Mouse (Mus musculus) embryo, embryonic 9.5 days (tissue): ENCODE results near the gene Mob4.
A peak's percentile ranks its signal among the peaks of the same experiment; 100 is the strongest.
"Not testable (repeated sequence)": the region's sequence is repeated elsewhere in the genome, so short reads cannot be mapped to it uniquely, and the experiment has no call there.

ENCODE experiments used
- DNase-seq: peaks from one replicate; pipeline ENCODE4 v3.0.0-alpha.2; 2017; ENCODE audit errors: extremely low spot score

Mob4 gene

DNA sequence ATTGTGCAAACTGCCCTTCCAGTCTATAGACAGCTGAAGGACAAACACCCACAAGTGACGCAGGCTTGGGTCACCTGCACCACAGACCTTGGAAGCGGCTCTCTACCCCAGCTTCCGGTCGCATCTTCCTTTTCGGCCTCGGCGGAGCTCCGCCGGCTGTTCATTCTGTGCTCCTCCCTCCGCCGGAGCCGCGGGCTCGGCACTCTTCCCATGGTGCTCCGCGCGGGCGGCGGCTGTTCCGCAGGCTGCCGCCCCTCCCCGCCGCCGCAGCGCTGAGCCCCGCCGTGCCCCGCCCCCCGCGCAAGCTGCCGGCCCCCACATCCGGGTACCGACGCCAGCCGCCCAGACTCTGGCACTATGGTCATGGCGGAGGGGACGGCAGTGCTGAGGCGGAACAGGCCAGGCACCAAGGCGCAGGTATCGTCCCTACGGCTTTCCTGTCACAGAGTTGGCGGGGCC lies at the start of gene Mob4:
Gene Mob4, plus strand, starts transcription at position 289 of the 459 bp plus-strand sequence.
- DNase-seq, result peak; percentile 94

DNA sequence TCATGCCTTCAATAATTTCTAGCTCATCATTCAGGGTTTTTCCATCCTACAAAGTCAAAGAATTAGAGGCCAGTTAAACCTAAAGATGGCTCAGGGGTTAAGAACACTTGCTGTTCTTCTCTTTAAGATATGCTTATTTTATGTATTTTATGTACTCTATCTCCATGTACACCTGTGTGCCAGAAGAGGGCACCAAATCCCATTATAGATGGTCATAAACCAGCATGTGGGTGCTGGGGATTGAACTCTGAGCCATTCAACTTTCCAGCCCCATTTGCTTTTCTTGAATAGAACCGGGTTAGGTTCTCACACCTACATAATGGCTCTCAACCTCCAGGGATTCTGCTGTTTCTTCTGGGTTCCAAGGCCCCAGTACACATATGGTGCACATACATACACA lies 48.9 kb upstream of the Mob4 start:
- no peak for DNase-seq

DNA sequence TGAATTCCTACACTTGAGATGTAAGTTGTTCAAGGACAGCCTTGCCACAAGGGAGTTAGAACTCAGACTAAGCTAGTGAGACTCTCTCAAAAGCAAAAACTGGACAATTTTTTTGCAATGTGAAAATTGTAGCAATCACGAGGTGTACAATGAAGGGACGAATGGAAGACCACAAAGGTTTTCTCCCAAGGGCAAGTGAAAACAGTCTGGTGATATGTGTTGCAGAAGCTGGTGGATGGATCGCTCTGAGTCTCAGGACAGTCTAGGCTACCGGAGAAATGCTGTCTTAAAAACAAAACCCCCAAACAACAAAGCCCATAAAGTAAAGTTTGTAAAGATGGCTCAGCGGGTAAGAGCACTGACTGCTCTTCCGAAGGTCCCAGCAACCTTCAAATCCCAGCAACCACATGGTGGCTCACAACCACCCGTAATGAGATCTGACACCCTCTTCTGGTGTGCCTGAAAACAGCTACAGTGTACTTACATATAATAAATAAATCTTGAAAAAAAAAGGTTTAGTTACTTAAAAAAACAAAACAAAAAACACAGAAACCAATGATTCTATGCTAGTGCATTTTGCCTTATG lies 45.2 kb upstream of the Mob4 start:
- no peak for DNase-seq

GRCm38 (mm10) chr1:55086868-55087400 lies 44.1 kb upstream of the Mob4 start:
- peak; percentile 40 for DNase-seq

DNA sequence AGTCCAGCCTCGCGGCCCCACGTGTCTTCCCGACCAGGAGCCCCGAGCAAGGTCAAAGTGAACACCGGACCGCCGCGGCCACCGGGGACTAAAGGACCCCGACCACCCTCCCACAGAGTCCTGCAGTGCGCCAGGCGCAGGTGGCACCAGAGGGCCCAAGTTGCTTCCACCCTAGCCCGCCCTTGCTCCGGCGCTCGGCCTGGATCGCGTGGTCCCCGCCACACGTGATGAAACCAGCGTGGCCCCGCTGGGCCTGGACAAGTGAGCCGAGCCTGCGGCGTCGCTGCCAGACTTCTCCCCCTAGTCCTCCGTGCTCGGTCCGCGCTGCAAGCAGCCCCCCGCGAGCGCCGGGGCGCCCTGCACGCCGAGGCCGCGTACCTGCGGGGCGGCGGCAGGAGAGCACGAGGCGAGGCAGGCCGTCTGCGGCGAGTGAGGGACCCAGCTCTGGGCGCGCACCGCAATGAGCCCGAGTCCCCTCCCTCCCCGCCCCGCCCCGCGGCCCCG lies 43.6 kb upstream of the Mob4 start:
- DNase-seq, result no peak

- DNase-seq, result peak; percentile 100
These were observed 43.0 kb upstream of the Mob4 start, which contains the start of the genes Hspe1 and Hspd1 for GRCm38 (mm10) chr1:55087932-55088610. Gene Hspe1, plus strand, starts transcription at chr1:55088132. Gene Hspd1, minus strand, starts transcription at chr1:55088243.

- no peak for DNase-seq
These were observed 42.2 kb upstream of the Mob4 start for GRCm38 (mm10) chr1:55088611-55089497.

GRCm38 (mm10) chr1:55089498-55090064 lies 41.5 kb upstream of the Mob4 start:
- no peak for DNase-seq

DNA sequence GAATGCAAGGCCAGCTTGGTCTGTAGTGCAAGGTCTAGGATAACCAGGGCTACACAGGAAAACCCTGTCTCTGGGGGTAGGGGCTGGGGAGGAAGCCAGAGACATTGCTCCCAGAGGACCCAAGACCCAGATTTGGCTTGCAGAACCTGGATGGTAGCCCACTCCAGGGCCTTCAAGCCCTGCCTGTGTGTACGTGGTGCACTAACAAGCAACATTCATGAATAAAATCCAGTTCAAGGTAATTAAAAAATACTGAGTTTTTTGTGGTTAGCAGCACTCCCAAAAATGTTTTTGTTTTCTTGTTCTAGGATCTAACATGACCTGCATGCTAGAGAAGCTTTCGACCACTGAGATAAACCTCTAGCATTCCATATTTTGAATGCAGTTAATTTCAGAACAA lies 39.0 kb upstream of the Mob4 start:
- DNase-seq, result no peak

- DNase-seq, result no peak
These were observed 38.6 kb upstream of the Mob4 start for GRCm38 (mm10) chr1:55092469-55092868.

DNA sequence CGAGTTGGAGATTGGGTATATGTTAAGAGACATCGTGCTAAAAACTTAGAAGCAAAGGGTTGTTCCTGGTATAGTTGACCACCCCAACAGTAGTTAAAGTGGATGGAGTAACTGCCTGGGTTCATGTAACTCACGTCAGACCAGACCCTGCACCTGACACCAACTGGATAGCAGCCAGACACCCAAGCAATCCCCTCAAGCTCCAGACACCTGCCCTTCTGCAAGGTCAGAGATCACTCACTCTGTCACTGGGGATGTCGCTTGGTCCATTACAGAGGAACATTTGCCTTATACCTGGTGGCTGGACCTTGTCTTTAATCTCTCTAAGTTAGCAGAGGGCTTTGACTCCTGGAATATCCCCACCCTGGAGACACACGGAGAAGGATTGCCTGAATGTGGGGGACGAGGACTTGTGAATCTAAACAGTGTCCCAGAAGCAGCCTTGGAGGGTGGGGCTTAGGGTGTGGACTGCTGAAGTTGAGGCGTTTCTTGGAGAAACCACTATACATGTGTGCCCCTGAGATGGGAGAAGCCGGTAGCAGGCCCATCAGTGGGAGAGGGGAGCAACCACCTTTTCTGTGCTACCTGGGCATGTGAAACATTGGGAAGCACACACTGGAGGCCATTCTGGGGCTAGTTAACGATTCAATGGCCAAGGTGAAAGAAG lies 24.0 kb upstream of the Mob4 start:
- no peak for DNase-seq

- DNase-seq, result no peak
These were observed 23.4 kb upstream of the Mob4 start for GRCm38 (mm10) chr1:55107644-55108043.

GRCm38 (mm10) chr1:55108473-55108872 lies 22.6 kb upstream of the Mob4 start:
- DNase-seq, result no peak

DNA sequence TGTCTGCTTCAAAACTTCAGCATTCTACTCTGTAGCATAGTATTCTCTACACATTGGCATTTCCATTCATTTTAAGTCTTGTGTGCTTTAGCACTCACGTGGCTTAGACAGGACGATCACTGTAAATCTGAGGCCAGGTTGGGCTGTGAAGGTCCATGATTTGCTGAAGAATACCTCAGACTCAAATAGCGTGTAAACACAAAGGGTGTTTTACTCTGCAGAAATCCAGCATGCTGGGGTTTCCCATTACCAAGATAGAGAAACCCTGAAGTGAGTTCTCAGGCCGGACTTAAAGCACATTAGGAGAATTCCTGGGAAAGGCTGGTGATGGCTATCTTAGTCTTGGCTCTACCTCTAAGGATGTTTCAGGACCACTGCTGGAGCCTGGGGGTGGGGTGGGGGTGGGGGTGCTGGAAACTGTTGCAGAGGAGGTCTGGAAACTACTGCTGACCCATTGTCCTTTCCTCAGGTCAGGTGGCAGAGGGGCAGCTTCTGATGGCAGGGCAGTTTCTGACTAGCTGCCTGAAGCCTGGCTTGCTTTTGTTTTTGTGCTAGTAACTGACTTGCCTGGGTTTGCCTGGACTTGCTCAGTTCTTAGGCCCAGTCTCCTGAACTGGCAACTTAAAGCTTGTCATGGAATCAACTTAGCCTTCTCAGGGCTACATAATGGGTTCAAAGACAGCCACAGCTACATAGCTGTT lies 21.8 kb upstream of the Mob4 start:
- no peak for DNase-seq

DNA sequence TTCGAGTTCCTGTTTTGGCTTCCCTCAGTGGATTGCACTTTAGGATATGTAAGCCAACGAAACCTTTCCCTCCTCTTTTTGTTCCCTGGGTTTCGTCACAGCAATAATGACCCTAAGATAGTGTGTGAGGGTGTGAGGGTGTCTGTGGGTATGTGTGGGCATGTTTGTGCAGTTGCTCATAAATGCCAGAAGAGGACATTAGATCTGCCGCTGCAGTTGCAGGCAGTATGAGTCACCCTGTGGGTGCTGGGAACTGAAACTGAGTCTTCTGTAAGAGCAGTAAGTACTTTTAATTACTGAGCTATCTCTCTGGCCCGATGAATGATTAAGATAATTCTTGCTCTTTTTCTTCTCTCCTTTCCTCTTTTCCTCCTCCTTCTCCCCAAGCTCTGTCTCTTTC lies 8.0 kb upstream of the Mob4 start:
- DNase-seq, result no peak

DNA sequence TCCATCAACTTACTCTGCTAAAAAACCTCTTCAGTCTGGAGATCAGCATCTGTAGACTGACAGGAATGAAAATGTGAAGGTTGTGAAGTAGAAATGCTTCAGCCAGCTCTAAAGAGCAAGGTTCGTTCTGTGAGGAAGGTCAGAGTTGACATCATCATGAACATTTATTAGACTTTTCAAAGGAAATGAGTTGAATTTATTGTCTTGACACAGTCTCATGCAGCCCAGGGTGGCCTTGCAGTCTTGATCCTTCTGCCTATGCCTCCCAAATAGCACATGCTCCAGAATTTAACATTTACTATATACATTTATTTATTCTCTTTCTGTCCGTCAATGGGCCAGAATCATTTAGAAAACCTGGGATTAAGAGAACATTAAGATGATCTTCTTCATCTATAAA lies 7.5 kb upstream of the Mob4 start:
- no peak for DNase-seq

DNA sequence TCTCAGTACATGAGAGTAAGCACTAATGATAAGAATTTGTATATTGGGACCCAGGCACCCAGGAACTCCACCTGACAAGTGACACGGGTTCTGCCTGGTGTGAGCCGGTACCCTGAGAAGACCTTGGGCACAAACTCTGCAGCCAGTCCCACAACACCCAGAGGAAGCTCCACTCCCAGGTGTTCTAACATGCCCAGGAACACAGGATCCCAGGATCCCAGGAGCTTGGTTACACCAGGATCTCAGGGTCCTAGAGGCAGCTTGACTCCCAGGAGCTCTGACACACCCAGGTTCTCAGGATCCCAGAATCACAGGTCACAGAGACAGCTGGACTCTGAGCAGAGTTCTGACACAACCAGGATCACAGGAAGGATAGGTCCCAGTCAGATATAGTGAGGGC lies 6.9 kb upstream of the Mob4 start:
- DNase-seq, result not testable (repeated sequence)

- DNase-seq, result no peak
These were observed 1.3 kb upstream of the Mob4 start for GRCm38 (mm10) chr1:55129716-55130115.

- DNase-seq, result no peak
These were observed 678 bp upstream of the Mob4 start for GRCm38 (mm10) chr1:55130190-55130916.
